Mouse (Mus musculus): Measurements from ENCODE around the gene Szt2. TPM values are rescaled to one million over a fixed set of nuclear protein-coding genes. Genes with fewer than 3 reads are reported as not detected.

The Szt2 gene
- polyA plus RNA-seq, 1 experiment = 7.6 TPM

GRCm38 (mm10) chr4:118417112-118417797 lies 8.2 kb upstream of the Szt2 start:
- peaks cover 56% of the 10 kb centered on the region for H3K36me3 ChIP-seq (ENCODE audit: control insufficient read depth, insufficient read depth)
- TF ChIP-seq MYOG (IDR thresholded peaks at IDR 0.05; ENCODE audit: control insufficient read depth, extremely low read depth, insufficient read length) (no peak), MYOD1 (IDR thresholded peaks at IDR 0.05; ENCODE audit: control insufficient read depth, insufficient read length, low read depth) (no peak), FOSL1 (IDR thresholded peaks at IDR 0.05; ENCODE audit: insufficient read depth, low read length, poor library complexity, severe bottlenecking) (no peak), CTCF (IDR thresholded peaks at IDR 0.05; ENCODE audit: control insufficient read depth, insufficient read depth, insufficient read length) (no peak), MAX (IDR thresholded peaks at IDR 0.05) (no peak), USF1 (IDR thresholded peaks at IDR 0.05; ENCODE audit: low read depth) (no peak), CEBPB (IDR thresholded peaks at IDR 0.05; ENCODE audit: low read depth) (no peak)
- no peaks in the 10 kb centered on the region for H3K79me2 ChIP-seq (ENCODE audit: control insufficient read depth, insufficient read depth)

GRCm38 (mm10) chr4:118416329-118416728 lies 7.3 kb upstream of the Szt2 start:
- Histone ChIP-seq H3K36me3 (ENCODE audit: control insufficient read depth, insufficient read depth) (peaks cover 65% of the 10 kb centered on the region), H3K4me3 (ENCODE audit: insufficient read depth, poor library complexity, severe bottlenecking) (no peak overlapping the region), H3K79me3 (ENCODE audit: low read depth) (no peaks in the 10 kb centered on the region), H3ac (ENCODE audit: control insufficient read depth, insufficient read length, low read depth) (no peak overlapping the region), H3K79me2 (ENCODE audit: control insufficient read depth, insufficient read depth) (peaks cover 4% of the 10 kb centered on the region), H3K27me3 (ENCODE audit: control insufficient read depth, insufficient read depth, insufficient read length) (no peaks in the 10 kb centered on the region)
- TF ChIP-seq CTCF (IDR thresholded peaks at IDR 0.05; ENCODE audit: control insufficient read depth, insufficient read depth, insufficient read length) (no peak), MYOG (IDR thresholded peaks at IDR 0.05; ENCODE audit: control insufficient read depth, extremely low read depth, insufficient read length) (no peak), MYOD1 (IDR thresholded peaks at IDR 0.05; ENCODE audit: control insufficient read depth, insufficient read length, low read depth) (no peak), CEBPB (IDR thresholded peaks at IDR 0.05; ENCODE audit: low read depth) (no peak), USF1 (IDR thresholded peaks at IDR 0.05; ENCODE audit: low read depth) (no peak)

More at GRCm38 (mm10) chr4:118417112-118417797, 8.2 kb upstream of the Szt2 start:
- H3K4me3 ChIP-seq (ENCODE audit: insufficient read depth, poor library complexity, severe bottlenecking) = no peak overlapping the region
- H3ac ChIP-seq (ENCODE audit: control insufficient read depth, insufficient read length, low read depth) = no peak overlapping the region
- H3K79me3 ChIP-seq (ENCODE audit: low read depth) = no peaks in the 10 kb centered on the region
- H3K27me3 ChIP-seq (ENCODE audit: control insufficient read depth, insufficient read depth, insufficient read length) = no peaks in the 10 kb centered on the region

GRCm38 (mm10) chr4:118415779-118416178 lies 6.7 kb upstream of the Szt2 start:
- TF ChIP-seq MYOD1 (IDR thresholded peaks at IDR 0.05; ENCODE audit: control insufficient read depth, insufficient read length, low read depth) (no peak), FOSL1 (IDR thresholded peaks at IDR 0.05; ENCODE audit: insufficient read depth, low read length, poor library complexity, severe bottlenecking) (no peak), MAX (IDR thresholded peaks at IDR 0.05) (no peak), CEBPB (IDR thresholded peaks at IDR 0.05; ENCODE audit: low read depth) (no peak), MYOG (IDR thresholded peaks at IDR 0.05; ENCODE audit: control insufficient read depth, extremely low read depth, insufficient read length) (no peak), USF1 (IDR thresholded peaks at IDR 0.05; ENCODE audit: low read depth) (no peak), CTCF (IDR thresholded peaks at IDR 0.05; ENCODE audit: control insufficient read depth, insufficient read depth, insufficient read length) (no peak)
- Histone ChIP-seq H3K36me3 (ENCODE audit: control insufficient read depth, insufficient read depth) (peaks cover 69% of the 10 kb centered on the region), H3K27me3 (ENCODE audit: control insufficient read depth, insufficient read depth, insufficient read length) (no peaks in the 10 kb centered on the region), H3K79me3 (ENCODE audit: low read depth) (peaks cover under 1% of the 10 kb centered on the region), H3K4me3 (ENCODE audit: insufficient read depth, poor library complexity, severe bottlenecking) (no peak overlapping the region), H3K79me2 (ENCODE audit: control insufficient read depth, insufficient read depth) (peaks cover 10% of the 10 kb centered on the region), H3ac (ENCODE audit: control insufficient read depth, insufficient read length, low read depth) (no peak overlapping the region)

- no peak overlapping the region for H3K4me3 ChIP-seq (ENCODE audit: insufficient read depth, poor library complexity, severe bottlenecking)
- peaks cover 32% of the 10 kb centered on the region for H3K79me2 ChIP-seq (ENCODE audit: control insufficient read depth, insufficient read depth)
- no peak for TF ChIP-seq CTCF (IDR thresholded peaks at IDR 0.05; ENCODE audit: control insufficient read depth, insufficient read depth, insufficient read length)
- TF ChIP-seq USF1 (IDR thresholded peaks at IDR 0.05; ENCODE audit: low read depth) = no peak
- TF ChIP-seq MAX (IDR thresholded peaks at IDR 0.05) = no peak
- H3ac ChIP-seq (ENCODE audit: control insufficient read depth, insufficient read length, low read depth) = no peak overlapping the region
- no peaks in the 10 kb centered on the region for H3K27me3 ChIP-seq (ENCODE audit: control insufficient read depth, insufficient read depth, insufficient read length)
- H3K36me3 ChIP-seq (ENCODE audit: control insufficient read depth, insufficient read depth) = peaks cover 60% of the 10 kb centered on the region
- peaks cover 15% of the 10 kb centered on the region for H3K79me3 ChIP-seq (ENCODE audit: low read depth)
Observed at GRCm38 (mm10) chr4:118413553-118413952, 4.5 kb upstream of the Szt2 start.

- Histone ChIP-seq H3K79me2 (ENCODE audit: control insufficient read depth, insufficient read depth) (peaks cover 54% of the 10 kb centered on the region), H3K27me3 (ENCODE audit: control insufficient read depth, insufficient read depth, insufficient read length) (no peaks in the 10 kb centered on the region), H3ac (ENCODE audit: control insufficient read depth, insufficient read length, low read depth) (no peak overlapping the region), H3K36me3 (ENCODE audit: control insufficient read depth, insufficient read depth) (peaks cover 49% of the 10 kb centered on the region), H3K4me3 (ENCODE audit: insufficient read depth, poor library complexity, severe bottlenecking) (no peak overlapping the region), H3K79me3 (ENCODE audit: low read depth) (peaks cover 27% of the 10 kb centered on the region)
- TF ChIP-seq CTCF (IDR thresholded peaks at IDR 0.05; ENCODE audit: control insufficient read depth, insufficient read depth, insufficient read length) = no peak
- TF ChIP-seq MYOG (IDR thresholded peaks at IDR 0.05; ENCODE audit: control insufficient read depth, extremely low read depth, insufficient read length) = no peak
- no peak for TF ChIP-seq USF1 (IDR thresholded peaks at IDR 0.05; ENCODE audit: low read depth)
- no peak for TF ChIP-seq MAX (IDR thresholded peaks at IDR 0.05)
- TF ChIP-seq CEBPB (IDR thresholded peaks at IDR 0.05; ENCODE audit: low read depth) = no peak
Observed at GRCm38 (mm10) chr4:118410871-118411270, 1.8 kb upstream of the Szt2 start.

GRCm38 (mm10) chr4:118402701-118403100 lies 6.4 kb downstream of the Szt2 start:
- Histone ChIP-seq H3K27me3 (ENCODE audit: control insufficient read depth, insufficient read depth, insufficient read length) (no peaks in the 10 kb centered on the region), H3K79me2 (ENCODE audit: control insufficient read depth, insufficient read depth) (peaks cover 14% of the 10 kb centered on the region), H3K36me3 (ENCODE audit: control insufficient read depth, insufficient read depth) (peaks cover 32% of the 10 kb centered on the region), H3K4me3 (ENCODE audit: insufficient read depth, poor library complexity, severe bottlenecking) (no peak overlapping the region), H3K79me3 (ENCODE audit: low read depth) (peaks cover 7% of the 10 kb centered on the region), H3ac (ENCODE audit: control insufficient read depth, insufficient read length, low read depth) (no peak overlapping the region)
- no peak for TF ChIP-seq CEBPB (IDR thresholded peaks at IDR 0.05; ENCODE audit: low read depth)
- TF ChIP-seq USF1 (IDR thresholded peaks at IDR 0.05; ENCODE audit: low read depth) = no peak
- no peak for TF ChIP-seq MAX (IDR thresholded peaks at IDR 0.05)
- TF ChIP-seq MYOD1 (IDR thresholded peaks at IDR 0.05; ENCODE audit: control insufficient read depth, insufficient read length, low read depth) = no peak
- no peak for TF ChIP-seq CTCF (IDR thresholded peaks at IDR 0.05; ENCODE audit: control insufficient read depth, insufficient read depth, insufficient read length)
- no peak for TF ChIP-seq MYOG (IDR thresholded peaks at IDR 0.05; ENCODE audit: control insufficient read depth, extremely low read depth, insufficient read length)
- no peak for TF ChIP-seq FOSL1 (IDR thresholded peaks at IDR 0.05; ENCODE audit: insufficient read depth, low read length, poor library complexity, severe bottlenecking)
